Mouse (Mus musculus) midbrain, postnatal 0 days (tissue): ENCODE results near the gene Kctd15. TPM values are rescaled to one million over a fixed set of nuclear protein-coding genes. Genes with fewer than 3 reads are reported as not detected.

ENCODE experiments used
- ATAC-seq: fragments of 200-750 bp; cut with Nextera tagmentation; 2 replicates; pipeline ENCODE4 v1.8.0; 2017; ENCODE audit warnings: moderate number of reproducible peaks, mild to moderate bottlenecking, moderate TSS enrichment, moderate library complexity; ENCODE audit not compliant: low FRiP score
- DNase-seq: peaks from one replicate; pipeline ENCODE4 v3.0.0-alpha.2; 2015; ENCODE audit warnings: low spot score
- H3K27ac ChIP-seq: fragments of 300-500 bp; sonication (generic); 2 replicates; pipeline ENCODE4 v1.5.1; 2014; ENCODE audit warnings: low read depth, mild to moderate bottlenecking, low read length, mixed read lengths
- H3K27me3 ChIP-seq: fragments of 300-500 bp; sonication (generic); 2 replicates; pipeline ENCODE4 v1.6.1; 2014; ENCODE audit warnings: low read length, control low read depth, mixed read lengths; ENCODE audit not compliant: insufficient read depth
- H3K36me3 ChIP-seq: fragments of 300-500 bp; sonication (generic); 2 replicates; pipeline ENCODE4 v1.6.1; 2014; ENCODE audit warnings: low read length, control low read depth, mixed read lengths; ENCODE audit not compliant: insufficient read depth
- H3K4me1 ChIP-seq: fragments of 300-500 bp; sonication (generic); 2 replicates; pipeline ENCODE4 v1.6.1; 2014; ENCODE audit warnings: mild to moderate bottlenecking, control low read depth, antibody characterized with exemption, low read length, mixed read lengths; ENCODE audit not compliant: insufficient read depth
- H3K4me2 ChIP-seq: fragments of 300-500 bp; sonication (generic); 2 replicates; pipeline ENCODE4 v1.6.1; 2014; ENCODE audit warnings: low read depth, mild to moderate bottlenecking, low read length, mixed read lengths; ENCODE audit not compliant: poor library complexity, severe bottlenecking
- H3K4me3 ChIP-seq: fragments of 300-500 bp; sonication (generic); 2 replicates; pipeline ENCODE4 v1.5.1; 2014; ENCODE audit warnings: low read depth, mild to moderate bottlenecking, low read length, moderate library complexity
- H3K9ac ChIP-seq: fragments of 300-500 bp; sonication (generic); replicated peaks from 2 replicates; pipeline ENCODE4 v1.6.1; 2014; ENCODE audit warnings: mild to moderate bottlenecking, low read length, moderate library complexity, mixed read lengths; ENCODE audit not compliant: poor library complexity, severe bottlenecking
- H3K9me3 ChIP-seq: fragments of 300-500 bp; sonication (generic); 2 replicates; pipeline ENCODE4 v1.6.1; 2016; ENCODE audit warnings: low read length, control low read depth
- CTCF ChIP-seq: IDR thresholded peaks from 2 replicates; pipeline ENCODE4 v1.5.1; 2016; ENCODE audit warnings: antibody characterized with exemption, mild to moderate bottlenecking
- WGBS: fragments of 180-500 bp; shearing (Covaris S2); extraction: QIAGEN DNeasy Blood & Tissue Kit; methylation state at CpG from one replicate; pipeline ENCODE4 v1.1.7; 2014; 5-methylcytosine and 5-hydroxymethylcytosine counted together
- polyA plus RNA-seq: library from polyadenylated mRNA; unstranded; fragments of >200 nt; fragmentation: Nextera tagmentation; extraction: Ambion mirVana; gene quantifications from 2 replicates; pipeline ENCODE4 v1.2.1, GENCODE M21; 2015
- total RNA-seq: library from RNA; depleted of rRNA; stranded (reverse); fragments of >200 nt; gene quantifications from 2 replicates; pipeline ENCODE4 v1.2.3, GENCODE M21; 2014

Gene Kctd15
- total and polyA plus RNA-seq, 2 experiments from 2014 or later, result 15.0 to 69.1 TPM

DNA sequence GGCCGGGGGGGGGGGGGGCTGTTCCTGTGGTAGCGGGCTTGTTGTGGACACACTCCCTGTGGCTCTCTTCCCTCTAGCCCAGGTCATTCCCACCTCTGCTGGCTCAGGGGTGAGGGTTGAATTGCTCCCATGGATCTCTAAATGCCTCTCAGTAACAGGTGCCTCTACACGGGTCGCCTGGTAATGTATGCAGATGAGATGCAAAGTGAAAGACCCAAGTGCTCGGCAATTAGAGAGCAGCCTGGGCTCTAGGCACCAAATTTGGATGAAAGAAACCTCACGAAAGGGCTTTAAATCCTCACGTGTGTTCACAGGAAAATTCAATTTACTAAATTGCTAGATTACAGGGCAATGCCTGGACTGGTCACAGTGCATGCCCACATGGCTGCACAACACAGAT is 29.3 kb upstream of the Kctd15 start:
- TF ChIP-seq CTCF, result no peak
- DNase-seq (no peak), ATAC-seq (no peak)
- WGBS, result 38% methylated on average over 7 of the region's 7 CpGs
- Histone ChIP-seq H3K27ac (no peak overlapping the region), H3K9ac (no peak overlapping the region), H3K36me3 (no peaks in the 10 kb centered on the region), H3K4me3 (no peak overlapping the region), H3K27me3 (no peaks in the 10 kb centered on the region), H3K9me3 (no peaks in the 10 kb centered on the region), H3K4me1 (no peaks in the 10 kb centered on the region; the same call in 1 of the 2 replicates), H3K4me2 (no peak overlapping the region)

DNA sequence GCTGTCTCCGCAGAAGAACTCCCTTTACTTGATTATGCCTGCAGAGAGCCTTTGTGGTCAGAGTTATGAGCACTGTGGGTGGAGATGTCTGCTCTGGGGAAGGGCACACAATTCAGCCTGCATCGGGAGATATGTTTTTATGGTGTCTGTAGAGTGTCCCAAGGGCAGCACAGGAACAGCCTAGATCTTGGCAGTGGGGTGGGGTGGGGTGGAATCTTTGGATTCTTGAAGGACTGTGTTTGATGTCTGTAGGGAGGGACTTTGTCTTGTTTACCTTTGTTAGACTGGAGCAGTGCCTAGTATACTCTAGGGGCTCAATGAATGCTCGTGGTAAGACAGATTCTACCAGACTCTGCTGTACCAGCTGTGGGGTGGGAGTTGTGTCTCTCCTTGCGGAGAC is 28.6 kb upstream of the Kctd15 start:
- 71% methylated on average over 4 of the region's 4 CpGs for WGBS
- no peaks in the 10 kb centered on the region for H3K36me3 ChIP-seq
- DNase-seq (no peak), ATAC-seq (no peak)
- TF ChIP-seq CTCF, result no peak
- no peak overlapping the region for H3K4me2 ChIP-seq
- no peak overlapping the region for H3K27ac ChIP-seq
- H3K4me1 ChIP-seq, result no peaks in the 10 kb centered on the region; the same call in 1 of the 2 replicates
- H3K4me3 ChIP-seq, result no peak overlapping the region
- no peak overlapping the region for H3K9ac ChIP-seq
- no peaks in the 10 kb centered on the region for H3K27me3 ChIP-seq
- H3K9me3 ChIP-seq, result no peaks in the 10 kb centered on the region

DNA sequence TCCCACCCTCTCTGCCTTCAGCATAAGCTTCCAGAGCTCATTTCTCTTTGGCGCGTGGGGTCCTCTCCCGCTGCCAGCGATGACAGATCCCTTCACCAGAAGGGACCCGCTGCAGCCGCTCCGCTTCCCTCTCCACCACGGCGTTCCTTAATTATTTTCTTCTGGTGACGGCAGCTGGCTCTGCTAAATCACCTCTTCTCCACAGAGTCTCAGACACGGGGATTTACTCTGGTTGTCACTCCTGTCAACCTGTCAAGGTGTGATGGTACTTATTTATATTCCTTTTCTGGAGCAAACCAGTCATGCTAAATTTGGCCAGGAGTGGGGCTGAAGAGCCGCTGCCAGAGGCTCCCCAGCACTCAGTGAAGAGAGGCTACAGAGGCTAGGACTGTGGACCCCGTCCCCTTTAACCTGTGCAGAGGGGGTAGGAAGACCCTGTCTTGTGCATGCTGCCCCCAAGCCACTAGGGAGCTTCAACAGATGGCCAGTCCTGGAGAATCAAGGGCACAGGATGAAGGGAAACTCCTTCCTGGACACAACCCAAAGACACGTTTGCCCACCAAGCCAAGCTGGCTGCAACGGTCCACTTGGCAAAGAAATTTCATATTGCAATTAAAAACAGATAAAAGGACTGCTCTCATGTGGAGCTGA is 24.4 kb upstream of the Kctd15 start:
- Histone ChIP-seq H3K4me2 (0 out of 2 replicates have a peak overlapping the region, but pooled peaks have one; percentile 7), H3K9me3 (no peaks in the 10 kb centered on the region), H3K36me3 (no peaks in the 10 kb centered on the region), H3K27me3 (peaks cover under 1% of the 10 kb centered on the region; the same call in 1 of the 2 replicates), H3K4me1 (no peaks in the 10 kb centered on the region; the same call in 1 of the 2 replicates), H3K27ac (peak overlapping the region; percentile 34; the same call in 1 of the 2 replicates), H3K4me3 (no peak overlapping the region), H3K9ac (no peak overlapping the region)
- DNase-seq (peak; percentile 74), ATAC-seq (0 out of 2 replicates have a peak, but pooled peaks have one; percentile 43)
- TF ChIP-seq CTCF, result peak; percentile 65
- 38% methylated on average over 15 of the region's 15 CpGs for WGBS

DNA sequence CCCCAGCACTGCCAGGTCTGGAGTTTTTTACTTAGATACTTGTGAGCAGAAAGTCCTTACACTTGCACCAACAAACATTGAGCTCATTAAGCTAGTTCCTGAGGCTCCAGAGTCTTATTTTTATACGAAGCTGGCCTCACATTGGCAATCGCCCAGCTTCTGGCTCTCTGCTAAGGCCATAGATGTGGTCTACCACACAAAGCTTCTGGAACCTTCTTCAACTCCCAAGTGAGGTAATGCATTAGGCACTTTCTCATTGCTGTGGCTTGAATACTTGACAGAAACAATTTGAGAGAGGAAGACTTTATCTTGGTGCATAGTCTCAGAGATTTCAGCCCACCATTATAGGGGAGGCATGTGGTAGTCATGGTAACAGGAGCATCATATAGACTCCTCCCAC is 23.4 kb upstream of the Kctd15 start:
- Histone ChIP-seq H3K4me1 (no peaks in the 10 kb centered on the region; the same call in 1 of the 2 replicates), H3K27ac (no peak overlapping the region), H3K4me3 (no peak overlapping the region), H3K9ac (no peak overlapping the region), H3K27me3 (peaks cover 11% of the 10 kb centered on the region), H3K36me3 (no peaks in the 10 kb centered on the region), H3K4me2 (no peak overlapping the region), H3K9me3 (no peaks in the 10 kb centered on the region)
- DNase-seq, result no peak
- no peak for ATAC-seq
- WGBS, result 67% methylated on average over 2 of the region's 2 CpGs
- TF ChIP-seq CTCF, result no peak

DNA sequence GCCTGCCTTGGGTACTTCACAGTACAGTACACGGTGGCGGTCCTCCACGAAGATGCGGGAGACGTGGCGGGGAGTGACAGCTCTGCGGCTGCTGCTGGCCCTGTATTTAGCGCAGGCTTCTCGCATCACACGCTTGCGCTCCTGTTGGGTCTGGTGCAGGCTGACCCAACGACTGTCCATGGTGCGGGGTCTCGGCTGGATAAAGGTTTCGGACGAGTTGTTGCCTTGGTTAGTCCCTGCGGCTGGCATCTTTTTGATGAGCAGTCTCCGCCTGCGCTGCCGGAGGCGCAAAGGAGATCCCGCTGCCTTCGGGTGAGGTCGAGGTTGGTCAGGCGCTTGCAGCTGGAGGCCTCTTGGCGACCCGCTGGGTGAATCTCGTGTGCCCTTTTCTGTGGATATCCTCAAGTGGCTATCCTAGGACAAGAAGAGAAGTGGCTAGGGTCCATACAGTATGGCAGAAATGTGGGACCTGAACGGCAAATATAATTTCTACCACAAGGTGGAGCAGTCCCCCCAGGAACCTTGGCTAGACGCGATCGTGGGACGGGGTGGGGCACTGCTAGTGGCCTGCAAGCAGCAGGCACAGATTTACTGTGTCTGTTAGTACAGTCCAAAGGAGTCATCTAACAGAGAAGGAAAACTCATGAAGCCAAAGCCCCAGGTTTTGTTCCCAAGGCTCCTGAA is 19.4 kb upstream of the Kctd15 start:
- peak; percentile 97 for TF ChIP-seq CTCF
- ATAC-seq, result 0 out of 2 replicates have a peak, but pooled peaks have one; percentile 31

More for the DNA sequence above, 19.4 kb upstream of the Kctd15 start:
- 4% methylated on average over 33 of the region's 33 CpGs for WGBS
- H3K4me2 ChIP-seq, result peak overlapping the region; percentile 73
- peaks cover 19% of the 10 kb centered on the region for H3K27me3 ChIP-seq
- peak overlapping the region; percentile 36; the same call in 1 of the 2 replicates for H3K9ac ChIP-seq
- peak overlapping the region; percentile 41 for H3K4me3 ChIP-seq
- peak; percentile 86 for DNase-seq
- H3K4me1 ChIP-seq, result no peaks in the 10 kb centered on the region
- H3K36me3 ChIP-seq, result no peaks in the 10 kb centered on the region
- no peaks in the 10 kb centered on the region for H3K9me3 ChIP-seq
- H3K27ac ChIP-seq, result no peak overlapping the region
